Mouse (Mus musculus) ES-E14 (cell line): ENCODE data around the gene Pcbp3.

Experiments
- CHD2 ChIP-seq: IDR thresholded peaks from 2 replicates; pipeline ENCODE4 v1.6.1; 2014; ENCODE audit warnings: mild to moderate bottlenecking, low read depth, low read length, inconsistent platforms
- HCFC1 ChIP-seq: IDR thresholded peaks from 2 replicates; pipeline ENCODE4 v1.6.1; 2012; ENCODE audit warnings: low read length, inconsistent platforms, borderline replicate concordance; ENCODE audit not compliant: insufficient read depth
- MAFK ChIP-seq: IDR thresholded peaks from 2 replicates; pipeline ENCODE4 v1.6.1; 2014; ENCODE audit warnings: mild to moderate bottlenecking, low read depth, low read length, inconsistent platforms; ENCODE audit not compliant: insufficient read depth
- ZC3H11A ChIP-seq: IDR thresholded peaks from 2 replicates; pipeline ENCODE4 v1.6.1; 2012; ENCODE audit warnings: low read depth, mild to moderate bottlenecking, inconsistent platforms, low read length, borderline replicate concordance
- ZNF384 ChIP-seq: IDR thresholded peaks from 2 replicates; pipeline ENCODE4 v1.6.1; 2012; ENCODE audit warnings: low read depth, low read length, inconsistent platforms

GRCm38 (mm10) chr10:76963997-76964396, 2.3 kb upstream of the Pcbp3 start:
- TF ChIP-seq HCFC1, result no peak
- TF ChIP-seq ZC3H11A, result no peak
- no peak for TF ChIP-seq CHD2
- no peak for TF ChIP-seq MAFK
- TF ChIP-seq ZNF384, result no peak
